ENCODE assay signal across 8 mouse cellular contexts in the genomic region with DNA sequence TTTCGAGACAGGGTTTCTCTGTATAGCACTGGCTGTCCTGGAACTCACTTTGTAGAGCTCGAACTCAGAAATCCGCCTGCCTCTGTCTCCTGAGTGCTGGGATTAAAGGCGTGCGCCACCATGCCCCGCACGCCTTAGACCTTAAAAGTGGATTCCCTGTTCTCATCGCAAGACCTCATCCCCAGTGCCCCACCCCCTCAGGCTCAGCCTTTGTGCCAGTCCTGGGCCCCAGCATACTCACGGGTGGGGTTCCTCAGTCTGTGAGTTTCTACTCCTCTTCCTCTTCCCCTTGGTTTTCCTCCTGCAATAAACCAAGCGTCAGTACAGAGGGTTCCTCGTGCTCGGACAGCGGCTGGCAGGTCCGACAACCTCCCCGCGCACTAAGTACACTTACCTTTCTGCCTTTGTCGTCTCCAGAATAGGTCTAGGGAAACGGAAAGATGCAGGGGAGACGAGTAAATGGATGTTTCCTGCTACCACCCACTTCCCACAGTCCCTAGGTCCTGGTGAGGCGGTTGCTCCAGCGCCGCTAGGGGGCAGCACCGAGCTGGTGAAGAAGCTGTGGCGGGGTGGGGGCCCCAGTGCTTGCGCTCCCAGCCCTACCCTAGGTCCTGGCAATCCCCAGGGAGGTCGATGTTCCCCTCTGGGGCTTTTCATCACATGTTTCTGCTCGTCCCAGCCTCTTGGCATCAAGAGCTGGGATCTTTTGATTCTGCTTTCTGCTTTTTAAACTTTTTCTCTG. TPM values are rescaled to one million over a fixed set of nuclear protein-coding genes. Genes with fewer than 3 reads are reported as not detected.
A peak's percentile ranks its signal among the peaks of the same experiment; 100 is the strongest.
DNase-seq lines count a peak whose midpoint lies in the region; ATAC-seq and TF ChIP-seq lines count a peak whose summit lies in the region.

No protein-coding gene starts in this region.

- TF ChIP-seq CTCF in spleen, adult 2 months (IDR thresholded peaks at IDR 0.05; ENCODE audit: extremely low read depth, insufficient read depth, insufficient read length, insufficient replicate concordance), result peak; percentile 95

- peak overlapping the region; percentile 55 for H3K4me2 ChIP-seq in embryonic facial prominence, embryonic 13.5 days
- peak overlapping the region; percentile 31 for H3K4me2 ChIP-seq in limb, embryonic 12.5 days
- peak overlapping the region; percentile 45 for H3K4me2 ChIP-seq in midbrain, embryonic 14.5 days (ENCODE audit: low read length)

- H3K9ac ChIP-seq in embryonic facial prominence, embryonic 13.5 days, result peak overlapping the region; percentile 49; the same call in 1 of the 2 replicates
- peak overlapping the region; percentile 47 for H3K9ac ChIP-seq in limb, embryonic 12.5 days (replicated peaks)
- peak overlapping the region; percentile 23; the same call in 1 of the 2 replicates for H3K9ac ChIP-seq in midbrain, embryonic 14.5 days (replicated peaks; ENCODE audit: low read length)

- H3K4me3 ChIP-seq in embryonic facial prominence, embryonic 13.5 days, result peak overlapping the region; percentile 30
- H3K4me3 ChIP-seq in limb, embryonic 12.5 days (replicated peaks), result no peak overlapping the region
- H3K4me3 ChIP-seq in midbrain, embryonic 14.5 days (replicated peaks; ENCODE audit: low read depth, low read length), result peak overlapping the region; percentile 21; the same call in 1 of the 2 replicates
- peak overlapping the region; percentile 22; the same call in 1 of the 2 replicates for H3K4me3 ChIP-seq in spleen, adult 2 months (ENCODE audit: extremely low read depth, insufficient read depth, insufficient read length)

- H3K36me3 ChIP-seq in embryonic facial prominence, embryonic 13.5 days, result peaks cover 12% of the 10 kb centered on the region; the same call in 1 of the 2 replicates
- H3K36me3 ChIP-seq in limb, embryonic 12.5 days, result peaks cover 50% of the 10 kb centered on the region
- no peaks in the 10 kb centered on the region for H3K36me3 ChIP-seq in midbrain, embryonic 14.5 days (ENCODE audit: control insufficient read depth, insufficient read depth, low read length)
- H3K36me3 ChIP-seq in spleen, adult 2 months (ENCODE audit: control insufficient read depth, insufficient read depth, low read length), result no peaks in the 10 kb centered on the region

- H3K4me1 ChIP-seq in embryonic facial prominence, embryonic 13.5 days, result peaks cover 29% of the 10 kb centered on the region
- H3K4me1 ChIP-seq in limb, embryonic 12.5 days (replicated peaks), result peaks cover 16% of the 10 kb centered on the region
- H3K4me1 ChIP-seq in midbrain, embryonic 14.5 days (ENCODE audit: control insufficient read depth, insufficient read depth, low read length), result no peaks in the 10 kb centered on the region; the same call in 1 of the 2 replicates
- H3K4me1 ChIP-seq in spleen, adult 2 months (ENCODE audit: control insufficient read depth, insufficient read depth, insufficient read length), result no peaks in the 10 kb centered on the region

- TF ChIP-seq POLR2A in spleen, adult 2 months (IDR thresholded peaks at IDR 0.05; ENCODE audit: low read depth, low read length), result no peak

- H3K9me3 ChIP-seq in embryonic facial prominence, embryonic 13.5 days, result no peaks in the 10 kb centered on the region
- no peaks in the 10 kb centered on the region for H3K9me3 ChIP-seq in limb, embryonic 12.5 days
- H3K9me3 ChIP-seq in midbrain, embryonic 14.5 days (ENCODE audit: control insufficient read depth, low read length), result no peaks in the 10 kb centered on the region

- H3K27me3 ChIP-seq in embryonic facial prominence, embryonic 13.5 days, result no peaks in the 10 kb centered on the region
- H3K27me3 ChIP-seq in limb, embryonic 12.5 days, result peaks cover 12% of the 10 kb centered on the region
- no peaks in the 10 kb centered on the region for H3K27me3 ChIP-seq in midbrain, embryonic 14.5 days (ENCODE audit: control insufficient read depth, insufficient read depth, low read length)
- H3K27me3 ChIP-seq in spleen, adult 2 months (ENCODE audit: control insufficient read depth, insufficient read depth, low read length), result no peaks in the 10 kb centered on the region

- DNase-seq in 416B (ENCODE audit: low read depth), result peak; percentile 71
- DNase-seq in adrenal gland, postnatal 36 days, result peak; percentile 87 to 94
- peak; percentile 75 to 79 for DNase-seq in heart, adult 9 months (ENCODE audit: low spot score in 2 of 2)
- peak; percentile 38 to 69 for DNase-seq in kidney, adult 8-10 months
- DNase-seq in midbrain, embryonic 14.5 days, result peak; percentile 91
- peak; percentile 45 to 79 for DNase-seq in spleen, adult 2 months (ENCODE audit: low read depth in 1 of 2, low spot score in 2 of 2)

- H3K27ac ChIP-seq in embryonic facial prominence, embryonic 13.5 days, result no peak overlapping the region
- no peak overlapping the region for H3K27ac ChIP-seq in limb, embryonic 12.5 days
- H3K27ac ChIP-seq in midbrain, embryonic 14.5 days (replicated peaks; ENCODE audit: low read depth, low read length), result no peak overlapping the region
- H3K27ac ChIP-seq in spleen, adult 2 months (ENCODE audit: insufficient read depth, low read length), result no peak overlapping the region

- 26% methylated on average over 27 of the region's 27 CpGs for WGBS in embryonic facial prominence, embryonic 13.5 days
- 29% methylated on average over 27 of the region's 27 CpGs for WGBS in limb, embryonic 12.5 days
- 23% methylated on average over 27 of the region's 27 CpGs for WGBS in midbrain, embryonic 14.5 days
- 22% methylated on average over 27 of the region's 27 CpGs for WGBS in spleen, adult 2 months

- ATAC-seq in embryonic facial prominence, embryonic 13.5 days (ENCODE audit: insufficient number of reproducible peaks, insufficient read depth, low FRiP score, low TSS enrichment, low read depth), result peak; percentile 10; the same call in 1 of the 2 replicates
- 0 out of 2 replicates have a peak, but pooled peaks have one; percentile 43 for ATAC-seq in limb, embryonic 12.5 days (ENCODE audit: insufficient number of reproducible peaks, insufficient read depth, low FRiP score, low TSS enrichment, low read depth)
- ATAC-seq in midbrain, embryonic 14.5 days (ENCODE audit: low FRiP score, low TSS enrichment), result peak; percentile 68; the same call in 1 of the 2 replicates

RNA-seq across cellular contexts. Expression of a gene that starts 8.3 kb away (rescaled TPM):
- total RNA-seq in adrenal gland, postnatal 36 days (2021), result 1 to 10 TPM in 1 of 2 experiments, under 1 TPM in 1; 0.43 to 2.1 TPM
- 8.7 and 10.3 TPM in 2 replicates for polyA plus RNA-seq in embryonic facial prominence, embryonic 13.5 days (2015; fragmentation: Nextera tagmentation; extraction: Ambion mirVana)
- 17.0 and 17.8 TPM in 2 replicates for polyA plus RNA-seq in limb, embryonic 12.5 days (2016; fragmentation: Nextera tagmentation; extraction: Ambion mirVana)
- 6.0 and 7.1 TPM in 2 replicates for polyA plus RNA-seq in midbrain, embryonic 14.5 days (2014; fragmentation: Nextera tagmentation; extraction: Ambion mirVana)
- polyA plus RNA-seq in spleen, adult 2 months (2012; rRNA removed), result 0.46 and 0.84 TPM in 2 replicates

RNA-seq across cellular contexts. Expression of a gene that starts 18.2 kb away (rescaled TPM):
- total RNA-seq in adrenal gland, postnatal 36 days (2021), result under 1 TPM; 0.46 to 0.50 TPM
- 0.78 and 1.1 TPM in 2 replicates for polyA plus RNA-seq in embryonic facial prominence, embryonic 13.5 days (2015; fragmentation: Nextera tagmentation; extraction: Ambion mirVana)
- polyA plus RNA-seq in limb, embryonic 12.5 days (2016; fragmentation: Nextera tagmentation; extraction: Ambion mirVana), result 0.46 and 0.56 TPM in 2 replicates
- polyA plus RNA-seq in midbrain, embryonic 14.5 days (2014; fragmentation: Nextera tagmentation; extraction: Ambion mirVana), result 22.2 and 27.1 TPM in 2 replicates
- polyA plus RNA-seq in spleen, adult 2 months (2012; rRNA removed), result 0.53 and 0.63 TPM in 2 replicates

RNA-seq across cellular contexts. Expression of a gene that starts 50.0 kb away (rescaled TPM):
- 10 to 100 TPM; 82.1 to 85.3 TPM for total RNA-seq in adrenal gland, postnatal 36 days (2021)
- polyA plus RNA-seq in embryonic facial prominence, embryonic 13.5 days (2015; fragmentation: Nextera tagmentation; extraction: Ambion mirVana), result 73.2 and 81.1 TPM in 2 replicates
- polyA plus RNA-seq in limb, embryonic 12.5 days (2016; fragmentation: Nextera tagmentation; extraction: Ambion mirVana), result 80.6 and 83.3 TPM in 2 replicates
- polyA plus RNA-seq in midbrain, embryonic 14.5 days (2014; fragmentation: Nextera tagmentation; extraction: Ambion mirVana), result 77.1 and 78.7 TPM in 2 replicates
- polyA plus RNA-seq in spleen, adult 2 months (2012; rRNA removed), result 90.6 and 110 TPM in 2 replicates

RNA-seq across cellular contexts. Expression of a gene that starts 58.7 kb away (rescaled TPM):
- total RNA-seq in adrenal gland, postnatal 36 days (2021), result 100 to 1,000 TPM; 348 to 363 TPM
- polyA plus RNA-seq in embryonic facial prominence, embryonic 13.5 days (2015; fragmentation: Nextera tagmentation; extraction: Ambion mirVana), result 108 and 109 TPM in 2 replicates
- polyA plus RNA-seq in limb, embryonic 12.5 days (2016; fragmentation: Nextera tagmentation; extraction: Ambion mirVana), result 113 and 115 TPM in 2 replicates
- 67.9 and 98.0 TPM in 2 replicates for polyA plus RNA-seq in midbrain, embryonic 14.5 days (2014; fragmentation: Nextera tagmentation; extraction: Ambion mirVana)
- polyA plus RNA-seq in spleen, adult 2 months (2012; rRNA removed), result 49.5 and 54.6 TPM in 2 replicates

RNA-seq across cellular contexts. Expression of a gene that starts 58.7 kb away (rescaled TPM):
- 1 to 10 TPM; 2.5 to 4.9 TPM for total RNA-seq in adrenal gland, postnatal 36 days (2021)
- polyA plus RNA-seq in embryonic facial prominence, embryonic 13.5 days (2015; fragmentation: Nextera tagmentation; extraction: Ambion mirVana), result 2.9 and 3.7 TPM in 2 replicates
- 3.0 and 4.2 TPM in 2 replicates for polyA plus RNA-seq in limb, embryonic 12.5 days (2016; fragmentation: Nextera tagmentation; extraction: Ambion mirVana)
- polyA plus RNA-seq in midbrain, embryonic 14.5 days (2014; fragmentation: Nextera tagmentation; extraction: Ambion mirVana), result 1.7 and 2.1 TPM in 2 replicates
- 1.8 and 2.6 TPM in 2 replicates for polyA plus RNA-seq in spleen, adult 2 months (2012; rRNA removed)

Comparison
In these comparisons a context has a peak if more than half of its experiments do, and no peak if none do; other contexts are left out.
1. ATAC-seq: peak in every context shown above with its lines; median percentile 68 in midbrain, embryonic 14.5 days; 43 in limb, embryonic 12.5 days; 10 in embryonic facial prominence, embryonic 13.5 days.
2. RNA of a gene that starts 18.2 kb away (polyA plus RNA-seq): 22.2 to 27.1 TPM in midbrain, embryonic 14.5 days; 0.78 to 1.1 TPM in embryonic facial prominence, embryonic 13.5 days, 0.46 to 0.56 TPM in limb, embryonic 12.5 days and 0.53 to 0.63 TPM in spleen, adult 2 months; every median in the first group is over 10 times any median in the second.
3. Peak in every context shown above with its lines, with median percentiles within 50 percentile points of each other: DNase-seq, H3K4me2 ChIP-seq and H3K9ac ChIP-seq.